Mouse (Mus musculus) gastrocnemius, postnatal 36 days (tissue): ENCODE data around the gene Rapgef4. TPM values are rescaled to one million over a fixed set of nuclear protein-coding genes. Genes with fewer than 3 reads are reported as not detected.
"Not testable (repeated sequence)": the region's sequence is repeated elsewhere in the genome, so short reads cannot be mapped to it uniquely, and the experiment has no call there.

Experiments used
- DNase-seq, 2 experiments: peaks; one replicate each; pipeline ENCODE4 v3.0.0; 2022
- intact Hi-C: fragments of 180-260 bp; cut with DNase I; formaldehyde crosslinking; loops from one replicate; pipeline ENCODE4 v1.15.1; 2025
- total RNA-seq, 2 experiments: library from RNA; stranded (reverse); gene quantifications; 2 replicates each; pipeline ENCODE4 v1.2.3; 2021

Rapgef4 gene
- total RNA-seq, 2 experiments from 2014 or later, result 1.6 to 2.6 TPM

DNA sequence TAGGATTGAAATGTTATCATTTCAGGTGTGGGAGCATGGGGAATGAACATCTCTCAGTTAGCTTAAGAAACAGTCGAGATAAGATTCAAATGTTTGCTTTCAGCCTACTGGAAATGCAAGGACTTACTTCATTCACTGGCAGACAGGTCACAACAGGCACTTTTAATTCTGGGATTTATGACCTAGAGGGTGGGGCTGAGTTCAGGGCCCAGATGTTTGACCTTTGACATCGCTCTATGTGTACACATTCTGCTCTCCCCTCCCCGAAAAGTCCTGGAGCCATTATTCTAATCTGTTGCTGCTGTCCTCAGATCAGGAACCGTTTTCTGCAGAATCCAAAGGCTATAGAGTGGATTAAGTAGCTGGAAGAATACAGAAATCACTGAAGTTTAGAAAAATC, 81.9 kb downstream of the Rapgef4 start:
- no peak for DNase-seq
- intact Hi-C loops, result no loop called here

DNA sequence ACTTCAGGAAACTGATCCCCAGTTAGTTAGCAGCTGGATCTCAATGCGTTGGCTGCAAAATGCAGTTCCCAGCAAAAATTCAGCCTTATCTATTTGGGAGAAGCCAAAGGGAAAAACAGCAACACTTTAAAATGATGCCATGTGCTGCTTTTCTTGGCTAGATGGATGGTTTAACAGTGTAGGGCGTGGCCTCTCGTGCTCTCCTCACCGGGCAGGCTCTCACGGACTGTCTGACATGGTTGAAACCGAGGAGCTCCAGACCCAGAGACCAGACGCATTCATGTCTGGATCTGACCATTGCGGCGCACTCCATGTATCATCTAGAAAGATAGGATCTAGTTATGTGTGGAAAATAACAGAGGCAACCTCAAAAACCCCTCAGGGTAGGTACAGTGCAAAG, 87.5 kb downstream of the Rapgef4 start:
- DNase-seq, result no peak
- intact Hi-C loops, result no loop called here

DNA sequence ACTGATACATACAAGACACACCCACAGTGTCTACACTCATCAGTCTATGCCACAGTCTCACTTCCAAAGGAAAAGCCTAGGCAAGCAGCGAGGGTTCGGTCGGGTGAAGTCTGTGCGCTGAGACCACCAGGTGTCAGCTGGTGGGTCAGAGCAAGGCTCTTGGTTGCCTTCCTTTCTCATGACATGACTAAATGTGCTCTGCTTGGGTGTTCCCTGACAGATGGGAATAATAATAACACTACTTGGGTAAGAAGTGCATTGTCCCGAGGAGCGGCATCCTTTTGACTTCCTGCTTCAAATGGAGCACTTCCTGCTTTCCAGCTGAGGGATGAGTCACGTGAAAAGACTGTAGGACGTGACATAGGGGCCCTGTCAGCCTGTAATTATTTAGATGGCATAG, 89.0 kb downstream of the Rapgef4 start:
- DNase-seq, result no peak
- intact Hi-C loops, result no loop called here

DNA sequence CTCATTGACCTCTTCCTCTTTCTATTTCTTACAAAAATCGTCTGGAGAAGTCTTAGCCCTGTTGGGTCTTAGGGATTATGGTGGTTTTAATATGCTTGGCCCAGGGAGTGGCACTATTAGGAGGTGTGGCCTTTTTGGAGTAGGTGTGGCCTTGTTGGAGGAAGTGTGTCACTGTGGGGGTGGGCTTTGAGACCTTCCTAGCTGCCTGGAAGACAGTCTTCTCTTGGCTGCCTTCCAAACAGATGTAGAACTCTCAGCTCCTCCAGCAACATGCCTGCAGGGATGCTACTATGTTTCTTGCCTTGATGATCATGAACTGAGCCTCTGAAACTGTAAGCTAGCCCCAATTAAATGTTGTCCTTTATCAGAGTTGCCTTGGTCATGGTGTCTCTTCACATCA, 92.1 kb downstream of the Rapgef4 start:
- DNase-seq, intact Hi-C loops: not testable (repeated sequence)

DNA sequence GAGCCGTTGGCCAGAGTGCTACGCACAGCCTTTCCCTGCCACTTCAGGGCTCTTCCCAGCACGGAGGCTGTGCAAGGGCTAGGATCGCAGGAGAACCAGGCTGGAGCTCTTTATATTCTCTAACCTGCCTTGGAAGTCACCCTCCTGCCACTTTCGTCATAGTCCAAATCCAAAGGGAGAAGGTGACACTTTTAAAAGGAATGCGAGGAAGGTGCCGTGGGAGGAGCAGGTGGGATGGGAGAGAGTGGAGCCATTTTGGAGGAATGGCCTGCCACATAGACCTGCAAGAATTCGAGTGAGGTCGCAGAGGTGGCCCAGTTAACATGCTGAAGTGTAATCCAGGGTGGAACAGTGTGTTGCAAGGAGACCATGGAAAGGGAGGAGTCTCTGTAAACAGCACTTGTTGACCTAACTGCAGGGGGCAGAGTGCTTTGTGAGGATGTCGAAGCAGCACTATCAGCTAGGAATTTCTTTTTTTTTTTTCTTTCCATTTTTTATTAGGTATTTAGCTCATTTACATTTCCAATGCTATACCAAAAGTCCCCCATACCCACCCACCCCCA, 94.0 kb downstream of the Rapgef4 start:
- intact Hi-C loops, result no loop called here
- no peak for DNase-seq

DNA sequence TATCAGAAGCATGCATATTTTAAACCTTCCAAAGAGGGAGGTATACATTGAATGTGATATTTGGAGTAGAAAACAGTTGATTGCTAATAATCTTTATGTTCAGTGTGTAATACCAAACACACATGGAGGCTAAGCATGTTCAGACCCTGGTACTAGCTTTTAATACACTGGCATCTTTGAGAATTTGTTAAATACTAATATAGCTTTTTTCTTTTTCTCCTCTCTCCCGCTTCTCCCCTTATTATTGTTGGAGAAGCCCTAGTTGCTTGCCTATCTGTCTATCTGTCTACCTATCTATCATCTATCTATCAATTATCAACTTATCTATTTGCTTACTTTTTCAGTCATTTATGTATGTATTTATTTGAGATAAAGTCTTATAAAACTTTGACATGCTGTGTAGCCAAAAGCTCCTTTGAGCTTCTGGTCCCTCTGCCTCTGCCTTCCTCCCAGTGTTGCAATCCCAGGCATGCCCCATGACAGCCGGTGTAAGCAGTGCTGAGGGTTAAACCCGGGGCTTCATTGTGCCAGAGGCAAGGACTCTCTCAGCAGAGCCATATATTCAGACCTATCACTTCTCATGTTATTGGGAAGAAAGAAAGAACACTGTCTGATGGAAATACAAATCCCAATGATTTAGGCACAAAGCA, 96.6 kb downstream of the Rapgef4 start:
- intact Hi-C loops, result no loop called here
- no peak for DNase-seq

DNA sequence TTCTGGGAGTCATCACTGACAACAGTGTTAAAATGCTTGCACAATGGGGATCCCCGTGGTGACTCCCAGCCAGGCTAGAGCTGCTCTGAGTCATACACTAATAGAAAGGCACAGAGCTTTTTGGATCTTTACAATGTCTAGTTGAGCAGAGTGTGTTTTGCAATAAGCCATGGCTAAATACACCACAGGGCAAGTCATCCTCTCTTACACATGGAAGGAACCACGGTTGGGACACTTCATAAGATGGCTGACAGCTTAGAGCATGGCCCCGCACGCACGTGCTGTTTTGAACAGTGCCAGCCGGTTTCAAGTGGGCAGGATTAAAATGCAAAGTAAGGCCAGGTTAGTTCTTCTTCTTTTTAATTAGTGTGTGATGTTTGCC, 97.1 kb downstream of the Rapgef4 start:
- intact Hi-C loops, result no loop called here
- DNase-seq, result no peak

DNA sequence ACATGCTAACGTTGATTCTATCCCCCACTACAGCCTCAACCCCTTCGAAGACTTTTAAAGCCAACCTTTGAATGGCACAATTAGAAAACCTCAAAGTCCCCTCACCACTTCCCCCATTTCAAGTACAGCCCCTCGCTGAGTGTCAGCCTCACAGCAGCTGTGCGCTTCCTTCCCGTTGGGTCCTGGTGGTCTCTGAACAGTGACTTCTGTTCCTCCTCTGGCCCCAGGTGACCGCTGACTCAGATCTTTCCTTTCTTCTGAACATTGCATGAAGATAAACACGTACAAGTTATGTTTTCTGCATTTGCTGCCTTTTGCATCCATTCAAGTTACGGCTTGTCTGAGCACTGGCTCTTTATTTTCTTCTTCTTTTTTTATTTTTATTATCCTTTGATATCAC, 98.1 kb downstream of the Rapgef4 start:
- intact Hi-C loops, result no loop called here
- DNase-seq, result no peak

DNA sequence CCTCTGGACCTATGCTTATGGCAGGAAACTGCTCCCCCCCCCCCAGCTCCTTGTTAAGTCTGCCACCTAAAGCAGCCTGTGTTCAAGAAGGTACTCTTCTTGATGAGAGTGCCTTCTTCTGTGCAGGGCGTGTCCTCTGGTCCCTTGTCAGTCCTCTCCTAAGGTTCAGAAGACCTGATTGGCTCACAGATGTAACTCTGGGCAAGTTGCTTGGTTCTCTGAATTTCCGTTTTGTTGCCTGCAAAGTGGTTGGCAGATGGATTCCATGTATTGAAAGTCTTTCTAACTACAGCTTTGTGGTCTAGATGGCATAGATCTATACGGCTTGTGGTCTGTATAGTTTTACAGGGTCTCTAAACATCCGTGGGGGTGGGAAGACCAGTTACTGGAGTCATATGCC, 101.8 kb downstream of the Rapgef4 start:
- DNase-seq, result no peak
- intact Hi-C loops, result no loop called here

DNA sequence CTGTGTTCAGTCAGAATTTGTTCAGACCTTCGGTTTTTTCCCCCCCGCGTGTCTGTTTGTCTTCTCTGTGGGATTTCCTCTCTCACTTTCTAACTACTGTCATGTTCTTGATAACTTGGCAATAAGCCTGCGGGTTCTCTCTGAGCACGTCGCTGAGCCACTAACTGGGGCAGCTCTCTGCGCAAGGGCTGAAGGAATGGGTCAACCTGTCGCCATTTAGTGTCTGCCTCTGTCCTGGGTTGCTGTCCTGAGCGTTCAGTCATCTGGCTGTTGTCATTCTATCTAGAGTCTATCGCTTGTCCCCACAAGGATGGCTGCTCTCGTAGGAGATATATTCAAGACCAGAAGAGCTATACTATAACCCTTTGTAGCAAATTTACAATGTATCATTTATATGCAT, 107.8 kb downstream of the Rapgef4 start:
- DNase-seq, result no peak
- intact Hi-C loops, result no loop called here

DNA sequence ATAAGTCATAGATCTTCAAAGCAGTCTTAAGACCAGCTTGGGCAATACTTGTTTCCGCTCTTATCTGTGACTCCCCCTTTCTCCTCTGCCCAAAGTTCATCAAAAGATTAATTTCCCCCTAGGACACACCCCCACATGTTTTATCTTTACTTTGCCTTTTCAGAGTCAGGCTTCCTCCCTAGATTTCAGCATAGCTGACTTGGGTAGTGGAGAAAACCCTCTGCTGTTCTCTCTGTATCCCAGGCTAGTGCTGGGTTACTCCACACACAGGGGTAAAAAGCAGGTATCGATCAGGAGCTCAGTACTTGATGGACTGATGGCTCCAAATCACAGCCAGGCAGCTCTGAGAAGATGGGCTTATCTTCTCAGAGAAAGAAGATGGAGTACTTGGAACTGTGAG, 109.0 kb downstream of the Rapgef4 start:
- intact Hi-C loops, result no loop called here
- no peak for DNase-seq

DNA sequence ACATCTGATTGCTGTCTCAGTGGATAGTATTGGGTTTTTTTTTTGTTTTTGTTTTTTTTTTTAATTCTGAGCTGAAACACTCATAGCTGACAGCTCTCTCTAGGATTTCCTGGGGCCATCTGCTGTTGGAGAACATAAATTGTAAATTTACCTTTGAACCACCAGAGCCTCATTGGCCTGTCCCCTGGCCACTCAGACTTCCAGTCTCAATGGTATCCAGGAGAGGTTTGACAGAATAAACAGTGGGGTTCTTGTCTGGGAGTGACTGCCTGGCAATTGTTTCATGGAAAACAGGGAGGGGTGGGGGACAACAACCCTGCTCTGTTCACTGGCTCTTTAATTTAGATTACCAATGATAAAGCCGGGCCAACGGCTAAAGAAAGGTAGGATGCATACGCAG, 111.0 kb downstream of the Rapgef4 start:
- intact Hi-C loops, result no loop called here
- DNase-seq, result no peak

DNA sequence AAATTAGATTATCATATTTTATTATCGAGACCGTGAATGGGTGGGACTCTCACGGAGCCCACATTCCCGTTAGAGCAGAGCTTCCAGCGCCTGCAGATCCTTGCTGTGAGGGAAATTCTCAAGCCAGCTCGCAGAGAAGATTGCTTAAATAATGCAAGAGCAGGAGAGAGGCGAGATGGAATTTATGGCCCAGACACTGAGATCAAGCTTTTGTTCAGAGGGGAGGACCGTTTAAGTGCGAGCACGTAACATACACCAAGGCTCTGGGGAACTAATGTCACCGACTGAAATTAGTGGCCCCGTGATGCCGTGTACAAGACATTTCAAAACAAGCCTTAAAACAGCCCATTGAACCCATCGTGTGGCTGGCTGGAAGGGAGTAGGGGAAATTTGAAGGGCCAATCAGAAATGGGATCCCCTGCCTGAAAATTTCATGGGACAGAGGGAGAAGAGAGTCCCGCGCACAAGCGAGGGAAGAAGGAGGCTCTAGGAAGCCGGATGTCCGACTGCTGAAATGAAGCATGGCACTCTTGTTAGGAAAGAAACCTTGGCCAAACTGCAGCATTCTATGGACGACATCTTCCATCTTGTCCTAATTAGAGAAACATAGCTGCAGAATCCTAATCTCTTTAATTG, 112.5 kb downstream of the Rapgef4 start:
- DNase-seq, result no peak

DNA sequence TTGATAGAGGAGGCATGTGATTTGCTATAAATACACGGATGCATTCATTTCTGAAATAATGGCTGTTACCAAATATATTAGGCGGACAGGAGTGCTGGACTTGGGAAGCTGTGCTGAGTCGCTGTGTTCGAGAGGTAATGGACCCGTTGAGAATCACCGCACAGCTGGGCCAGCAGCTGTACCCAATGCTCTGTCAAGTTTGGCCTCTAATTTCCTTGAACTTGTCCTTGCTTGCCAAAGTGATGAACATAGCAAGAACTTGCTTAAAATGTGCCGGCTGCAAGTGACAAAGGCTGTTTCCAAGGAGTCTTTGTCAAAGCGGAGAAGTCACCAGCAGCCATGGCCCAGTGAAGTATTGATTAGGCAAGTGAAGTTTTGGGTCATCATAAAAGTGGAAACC, 113.0 kb downstream of the Rapgef4 start:
- intact Hi-C loops, result no loop called here
- no peak for DNase-seq

More for the DNA sequence above, 112.5 kb downstream of the Rapgef4 start:
- intact Hi-C loops, result no loop called here

DNA sequence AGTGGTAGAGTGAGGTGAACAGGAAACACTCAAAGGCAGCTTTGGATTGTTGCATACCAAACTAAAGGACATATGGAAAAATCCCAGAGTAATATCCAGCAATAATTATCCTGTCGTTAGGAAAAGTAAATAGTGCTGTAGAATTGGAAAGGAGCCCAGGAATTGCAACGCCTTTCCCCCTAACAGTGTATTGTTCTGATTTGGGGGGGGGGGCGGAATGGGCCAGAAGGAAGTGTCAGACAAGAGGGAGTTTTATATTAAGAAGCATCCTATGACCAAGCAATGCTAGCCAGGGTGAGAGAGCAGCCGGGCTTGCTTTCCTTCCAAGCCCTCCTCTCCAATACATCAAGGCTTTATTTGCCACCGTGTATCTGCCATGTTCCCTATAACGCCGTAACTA, 113.4 kb downstream of the Rapgef4 start:
- intact Hi-C loops, result no loop called here
- DNase-seq, result no peak

DNA sequence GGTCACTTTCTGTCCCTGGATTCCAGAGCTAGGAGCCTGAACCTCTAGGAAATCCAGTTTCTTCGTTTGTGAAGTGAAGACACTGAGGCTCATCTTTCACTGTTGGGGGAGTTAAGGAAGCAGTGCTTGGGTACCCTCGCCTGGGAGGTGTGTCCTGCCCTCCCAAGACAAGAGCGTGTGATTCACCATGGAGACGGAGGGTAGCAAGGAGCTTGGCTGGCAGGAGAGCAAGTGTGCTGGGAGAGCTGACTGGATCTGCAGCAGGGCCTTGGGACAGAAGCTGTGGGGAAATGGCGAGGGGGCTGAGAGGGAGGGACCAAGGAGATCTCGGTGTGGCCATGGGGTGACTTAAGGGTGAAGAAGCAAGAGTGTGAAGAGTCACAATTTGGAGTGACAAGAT, 114.0 kb downstream of the Rapgef4 start:
- DNase-seq, result no peak
- intact Hi-C loops, result loop anchor here (5.0 kb wide), 1 partner anchor 52 kb away; no protein-coding TSS in a partner anchor

DNA sequence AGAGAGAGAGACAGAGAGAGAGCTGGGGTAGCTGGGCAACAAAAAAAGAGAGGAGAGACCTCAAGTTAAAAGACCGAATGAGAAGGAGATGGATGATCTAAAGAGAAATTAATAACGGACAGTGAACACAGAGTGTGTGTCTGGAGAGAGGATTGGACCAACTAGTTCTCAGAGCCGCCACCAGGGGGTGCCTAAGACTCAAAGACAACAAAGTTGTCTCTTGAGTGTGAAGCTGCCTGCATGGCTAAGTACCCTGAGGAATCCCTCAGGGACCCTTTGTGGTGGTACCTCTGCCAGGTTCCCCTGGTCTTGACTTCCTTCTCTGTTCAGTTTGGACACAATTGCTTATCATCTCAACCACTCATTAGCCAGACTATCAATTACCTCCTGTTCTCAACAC, 115.3 kb downstream of the Rapgef4 start:
- intact Hi-C loops, result loop anchor here (5.0 kb wide), 1 partner anchor 51 kb away; no protein-coding TSS in a partner anchor

DNA sequence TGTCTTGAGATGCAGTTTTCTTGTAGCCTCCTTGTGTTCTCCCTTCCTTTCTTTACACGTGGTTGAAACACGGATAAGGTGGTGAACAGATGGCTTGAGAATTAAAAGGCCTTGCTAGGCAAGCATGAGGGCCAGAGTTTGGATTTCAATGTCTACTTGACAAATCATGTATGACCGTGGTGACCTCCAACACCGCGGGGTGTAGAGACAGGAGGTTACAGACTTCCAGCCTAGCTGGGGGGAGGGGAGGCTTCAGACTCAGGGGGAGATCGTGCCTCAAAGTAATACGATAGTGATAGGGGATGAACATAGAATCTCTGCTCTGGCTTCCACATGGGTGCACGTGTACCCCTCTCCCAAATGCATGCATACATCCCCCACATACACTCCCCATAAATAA, 117.3 kb downstream of the Rapgef4 start:
- intact Hi-C loops, result loop anchor here (5.0 kb wide), 1 partner anchor 49 kb away; no protein-coding TSS in a partner anchor
- DNase-seq, result no peak

More for the DNA sequence above, 115.3 kb downstream of the Rapgef4 start:
- peak in 1 of 2 experiments; percentile 23 for DNase-seq

DNA sequence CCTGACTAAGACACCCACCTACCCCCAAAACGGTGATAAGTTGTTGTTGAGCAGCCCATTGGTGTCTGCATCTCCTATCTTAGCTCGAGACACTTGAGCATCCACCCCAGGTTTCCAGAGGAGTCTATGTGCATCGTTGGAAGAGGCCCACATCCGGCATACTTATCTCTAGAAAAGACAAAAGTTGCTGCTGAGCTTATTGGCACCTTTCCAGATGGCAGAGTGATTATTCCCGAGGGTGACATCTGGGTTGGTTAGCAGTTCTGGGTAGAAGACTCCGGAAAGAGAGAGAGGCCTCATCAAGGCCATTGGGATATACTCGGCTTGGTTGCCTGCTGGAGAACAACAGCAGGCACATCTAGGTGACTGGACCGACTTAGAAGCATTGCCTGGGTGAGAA, 123.6 kb downstream of the Rapgef4 start:
- DNase-seq, result no peak

DNA sequence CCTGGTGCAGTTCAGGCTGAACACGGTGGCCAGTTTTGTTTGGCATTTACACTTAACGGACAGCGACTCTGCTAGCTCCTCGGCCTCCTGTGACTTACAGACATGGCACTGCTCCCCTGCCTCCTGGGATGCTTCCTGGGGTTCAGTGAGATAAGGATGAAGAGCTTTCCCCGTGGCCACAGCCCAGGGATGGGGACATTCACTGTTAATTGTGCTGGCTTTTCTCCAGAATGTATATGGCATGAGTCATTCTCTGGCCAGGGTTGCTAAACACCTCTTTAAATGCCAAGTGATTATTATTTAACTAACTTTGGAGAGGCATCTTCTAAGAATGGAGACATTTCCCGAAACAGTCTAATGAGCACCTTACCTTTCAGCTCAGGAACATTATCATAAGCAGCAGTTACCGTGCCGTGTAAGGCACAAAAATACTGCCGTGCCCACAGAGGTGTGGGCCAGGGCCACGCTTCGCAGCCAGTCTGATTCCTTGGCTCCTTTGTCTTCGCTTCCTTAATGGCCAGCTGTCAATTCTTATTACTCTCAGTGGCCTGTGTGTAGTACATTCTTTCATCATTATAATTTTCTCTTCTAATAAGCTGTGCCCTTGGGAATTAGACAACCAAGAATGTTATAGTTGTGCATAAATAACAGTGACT, 126.6 kb downstream of the Rapgef4 start:
- DNase-seq, result no peak
- intact Hi-C loops, result no loop called here

More for the DNA sequence above, 123.6 kb downstream of the Rapgef4 start:
- intact Hi-C loops, result no loop called here
